Mouse (Mus musculus) urinary bladder, postnatal 0 days (tissue): ENCODE measurements around the gene Gm7247. TPM values are rescaled to one million over a fixed set of nuclear protein-coding genes. Genes with fewer than 3 reads are reported as not detected.

Experiments
- polyA plus RNA-seq: library from polyadenylated mRNA; unstranded; fragments of >200 nt; fragmentation: Nextera tagmentation; extraction: Ambion mirVana; gene quantifications from 2 replicates; pipeline ENCODE4 v1.2.1, GENCODE M21; 2015

The Gm7247 gene
- not detected in 2 replicates for polyA plus RNA-seq

GRCm38 (mm10) chr14:51361456-51361855 is at the start of gene Gm7247:
Gene Gm7247, plus strand, starts transcription at chr14:51361756.

DNA sequence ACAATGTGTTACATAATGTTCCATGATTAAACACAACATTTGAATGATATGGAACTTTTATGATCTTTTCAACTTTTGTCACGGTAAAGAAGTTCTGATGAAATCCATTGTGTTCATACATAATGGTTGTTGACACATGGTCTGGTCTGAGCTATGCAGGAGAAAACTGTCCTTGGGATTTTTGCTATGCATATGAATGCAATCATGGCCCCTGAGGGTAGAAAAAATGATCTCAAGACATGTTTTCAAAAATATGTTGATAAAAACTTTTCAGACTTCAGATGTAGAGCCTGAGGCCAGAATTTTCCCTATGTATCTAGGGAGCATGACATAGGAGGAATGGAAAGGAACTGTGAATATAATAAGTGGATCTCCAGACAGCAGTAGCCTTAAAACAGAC is 49.0 kb downstream of the Gm7247 start, which contains the start of gene Vmn2r88:
TSS of gene Vmn2r88 (plus strand) at position 301 of the 400 bp plus-strand sequence.

GRCm38 (mm10) chr14:51451557-51451956 is 90.0 kb downstream of the Gm7247 start, which contains the start of gene Vmn2r89:
Gene Vmn2r89, plus strand, starts transcription at chr14:51451857.

GRCm38 (mm10) chr14:51552490-51552889 is 190.9 kb downstream of the Gm7247 start, which contains the start of gene Gm5622:
Gene Gm5622, plus strand, starts transcription at chr14:51552790.

GRCm38 (mm10) chr14:51573963-51574362 is 212.4 kb downstream of the Gm7247 start, which contains the start of gene Gm17175:
Gene Gm17175, minus strand, starts transcription at chr14:51574063.

DNA sequence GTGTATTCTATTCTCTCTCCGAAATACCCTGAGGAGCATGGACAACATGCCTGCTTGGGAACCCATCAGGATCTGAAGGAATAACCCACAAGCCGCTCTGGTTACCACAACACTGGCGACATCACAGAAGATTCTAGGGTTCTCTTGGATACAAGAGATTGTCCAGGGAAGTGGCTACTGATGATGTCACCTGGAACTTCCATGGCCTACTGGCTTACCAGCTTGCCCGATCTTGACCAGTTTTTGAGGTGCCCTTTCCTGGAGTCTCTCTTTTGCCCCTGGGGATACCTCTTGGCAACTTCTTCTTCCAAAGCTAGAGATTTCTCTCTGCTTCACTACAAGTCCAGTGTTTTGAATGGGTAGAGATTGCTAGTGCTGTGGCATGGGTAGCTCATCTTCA is 230.5 kb downstream of the Gm7247 start, which contains the start of gene Gm17174:
TSS of gene Gm17174 (minus strand) at position 101 of the 400 bp plus-strand sequence.

DNA sequence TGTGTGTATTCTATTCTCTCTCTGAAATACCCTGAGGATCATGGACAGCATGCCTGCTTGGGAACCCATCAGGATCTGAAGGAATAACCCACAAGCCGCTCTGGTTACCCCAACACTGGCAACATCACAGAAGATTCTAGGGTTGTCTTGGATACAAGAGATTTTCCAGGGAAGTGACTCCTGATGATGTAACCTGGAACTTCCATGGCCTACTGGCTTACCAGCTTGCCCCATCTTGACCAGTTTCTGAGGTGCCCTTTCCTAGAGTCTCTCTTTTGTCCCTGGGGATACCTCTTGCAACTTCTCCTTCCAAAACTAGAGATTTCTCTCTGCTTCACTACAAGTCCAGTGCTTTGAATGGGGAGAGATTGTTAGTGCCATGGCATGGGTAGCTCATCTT is 249.7 kb downstream of the Gm7247 start, which contains the start of gene Gm17078:
TSS of gene Gm17078 (minus strand) at position 101 of the 400 bp plus-strand sequence.

Other genes with a start within 250 kb of the Gm7247 start
- gene Eddm3b, start 247.3 kb upstream of the Gm7247 start, polyA plus RNA-seq = not detected in 2 replicates
- 0.46 and 1.8 TPM in 2 replicates for gene Rnase6, start 237.8 kb upstream of the Gm7247 start, polyA plus RNA-seq
- gene Rnase1, start 215.0 kb upstream of the Gm7247 start, polyA plus RNA-seq = not detected in 2 replicates
- gene Rnase2b, start 199.5 kb upstream of the Gm7247 start, polyA plus RNA-seq = not detected in 2 replicates
- gene Ang2, start 162.6 kb upstream of the Gm7247 start, polyA plus RNA-seq = not detected in 2 replicates
- not detected in 2 replicates for gene Ear14, start 158.4 kb upstream of the Gm7247 start, polyA plus RNA-seq
- not detected in 2 replicates for gene Rnase2a, start 105.6 kb upstream of the Gm7247 start, polyA plus RNA-seq
- not detected in 2 replicates for gene Vmn2r88, start 49.1 kb downstream of the Gm7247 start, polyA plus RNA-seq
- gene Vmn2r89, start 90.1 kb downstream of the Gm7247 start, polyA plus RNA-seq = not detected in 2 replicates
- gene Gm5622, start 191.0 kb downstream of the Gm7247 start, polyA plus RNA-seq = 0.23 and 0.41 TPM in 2 replicates
- gene Gm17175, start 212.3 kb downstream of the Gm7247 start, polyA plus RNA-seq = not detected in 2 replicates
- gene Gm17174, start 230.4 kb downstream of the Gm7247 start, polyA plus RNA-seq = not detected in 2 replicates
- not detected in 2 replicates for gene Gm17078, start 249.6 kb downstream of the Gm7247 start, polyA plus RNA-seq